Mouse (Mus musculus): Measurements from ENCODE around the gene A430078G23Rik. TPM values are rescaled to one million over a fixed set of nuclear protein-coding genes. Genes with fewer than 3 reads are reported as not detected.
A peak's percentile ranks its signal among the peaks of the same experiment; 100 is the strongest.

The A430078G23Rik gene
- polyA plus RNA-seq, 1 experiment from 2014 or later: not detected

GRCm38 (mm10) chr8:3354443-3354812 is 1.2 kb downstream of the A430078G23Rik start:
- 70% methylated on average over 5 of the region's 5 CpGs for WGBS
- H3K9me3 ChIP-seq (ENCODE audit: control insufficient read depth, low read length): no peaks in the 10 kb centered on the region
- ATAC-seq (replicated peaks; ENCODE audit: low FRiP score, low TSS enrichment, low read depth): no peak
- H3K36me3 ChIP-seq (ENCODE audit: control insufficient read depth, insufficient read depth, low read length): no peaks in the 10 kb centered on the region
- H3K4me1 ChIP-seq (replicated peaks; ENCODE audit: control insufficient read depth, insufficient read depth, low read length): no peaks in the 10 kb centered on the region
- DNase-seq (ENCODE audit: low spot score): no peak
- no peak overlapping the region for H3K4me2 ChIP-seq (ENCODE audit: low read length)
- no peaks in the 10 kb centered on the region for H3K27me3 ChIP-seq (replicated peaks; ENCODE audit: control insufficient read depth, insufficient read depth, low read length)
- H3K9ac ChIP-seq (ENCODE audit: low read length): no peak overlapping the region
- no peak overlapping the region for H3K4me3 ChIP-seq (ENCODE audit: low read depth, low read length)
- H3K27ac ChIP-seq (ENCODE audit: low read depth): no peak overlapping the region

GRCm38 (mm10) chr8:3355586-3355985 is 2.4 kb downstream of the A430078G23Rik start:
- Histone ChIP-seq H3K4me2 (ENCODE audit: low read length) (no peak overlapping the region), H3K27me3 (replicated peaks; ENCODE audit: control insufficient read depth, insufficient read depth, low read length) (no peaks in the 10 kb centered on the region), H3K27ac (ENCODE audit: low read depth) (no peak overlapping the region), H3K4me1 (replicated peaks; ENCODE audit: control insufficient read depth, insufficient read depth, low read length) (no peaks in the 10 kb centered on the region), H3K9me3 (ENCODE audit: control insufficient read depth, low read length) (no peaks in the 10 kb centered on the region), H3K36me3 (ENCODE audit: control insufficient read depth, insufficient read depth, low read length) (no peaks in the 10 kb centered on the region), H3K4me3 (ENCODE audit: low read depth, low read length) (no peak overlapping the region), H3K9ac (ENCODE audit: low read length) (no peak overlapping the region)
- ATAC-seq (replicated peaks; ENCODE audit: low FRiP score, low TSS enrichment, low read depth) (no peak), DNase-seq (ENCODE audit: low spot score) (no peak)
- WGBS: 85% methylated on average over 6 of the region's 6 CpGs

- peak; percentile 59 for ATAC-seq (replicated peaks; ENCODE audit: low FRiP score, low TSS enrichment, low read depth)
- 3% methylated on average over 4 of the region's 4 CpGs for WGBS
Measured at GRCm38 (mm10) chr8:3358060-3358459, 4.8 kb downstream of the A430078G23Rik start.

DNA sequence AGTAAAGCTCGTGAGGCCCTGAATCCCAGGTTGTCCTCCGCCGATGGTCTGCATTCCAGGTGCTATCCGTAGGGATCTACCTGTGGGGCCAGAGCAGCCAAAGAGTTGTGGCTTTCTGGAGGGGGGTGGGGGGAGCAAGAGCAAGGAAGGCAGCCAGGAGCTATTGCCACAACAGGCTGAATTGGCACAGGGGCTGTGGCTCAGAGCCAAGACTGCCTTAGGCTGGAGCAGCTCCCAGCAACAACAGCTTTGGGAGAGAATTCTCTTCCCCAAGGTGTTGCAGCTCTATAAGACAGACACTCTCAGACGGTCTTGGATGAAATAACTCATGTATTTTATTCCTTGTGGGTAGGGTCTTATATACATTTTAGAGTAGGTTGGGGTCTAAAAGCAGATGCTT is 13.9 kb downstream of the A430078G23Rik start:
- Histone ChIP-seq H3K36me3 (ENCODE audit: control insufficient read depth, insufficient read depth, low read length) (no peaks in the 10 kb centered on the region), H3K9ac (ENCODE audit: low read length) (no peak overlapping the region), H3K4me1 (replicated peaks; ENCODE audit: control insufficient read depth, insufficient read depth, low read length) (no peaks in the 10 kb centered on the region), H3K27ac (ENCODE audit: low read depth) (no peak overlapping the region), H3K4me3 (ENCODE audit: low read depth, low read length) (no peak overlapping the region), H3K4me2 (ENCODE audit: low read length) (no peak overlapping the region), H3K27me3 (replicated peaks; ENCODE audit: control insufficient read depth, insufficient read depth, low read length) (no peaks in the 10 kb centered on the region), H3K9me3 (ENCODE audit: control insufficient read depth, low read length) (0 out of 2 replicates have a peak, but pooled peaks cover 3% of the 10 kb centered on the region)
- 88% methylated on average over 5 of the region's 5 CpGs for WGBS
- ATAC-seq (replicated peaks; ENCODE audit: low FRiP score, low TSS enrichment, low read depth): no peak
- DNase-seq (ENCODE audit: low spot score): no peak

More at GRCm38 (mm10) chr8:3358060-3358459, 4.8 kb downstream of the A430078G23Rik start:
- no peaks in the 10 kb centered on the region for H3K36me3 ChIP-seq (ENCODE audit: control insufficient read depth, insufficient read depth, low read length)
- H3K9ac ChIP-seq (ENCODE audit: low read length): no peak overlapping the region
- H3K4me1 ChIP-seq (replicated peaks; ENCODE audit: control insufficient read depth, insufficient read depth, low read length): no peaks in the 10 kb centered on the region
- no peak overlapping the region for H3K4me2 ChIP-seq (ENCODE audit: low read length)
- H3K27ac ChIP-seq (ENCODE audit: low read depth): no peak overlapping the region
- no peaks in the 10 kb centered on the region for H3K27me3 ChIP-seq (replicated peaks; ENCODE audit: control insufficient read depth, insufficient read depth, low read length)
- no peak overlapping the region for H3K4me3 ChIP-seq (ENCODE audit: low read depth, low read length)
- H3K9me3 ChIP-seq (ENCODE audit: control insufficient read depth, low read length): no peaks in the 10 kb centered on the region
- peak; percentile 95 for DNase-seq (ENCODE audit: low spot score)

- WGBS: 64% methylated on average over 1 of the region's 1 CpGs
- H3K36me3 ChIP-seq (ENCODE audit: control insufficient read depth, insufficient read depth, low read length): no peaks in the 10 kb centered on the region
- no peak overlapping the region for H3K4me2 ChIP-seq (ENCODE audit: low read length)
- no peak overlapping the region for H3K27ac ChIP-seq (ENCODE audit: low read depth)
- H3K9me3 ChIP-seq (ENCODE audit: control insufficient read depth, low read length): 0 out of 2 replicates have a peak, but pooled peaks cover 3% of the 10 kb centered on the region
- H3K27me3 ChIP-seq (replicated peaks; ENCODE audit: control insufficient read depth, insufficient read depth, low read length): no peaks in the 10 kb centered on the region
- no peak overlapping the region for H3K4me3 ChIP-seq (ENCODE audit: low read depth, low read length)
- no peak overlapping the region for H3K9ac ChIP-seq (ENCODE audit: low read length)
- no peaks in the 10 kb centered on the region for H3K4me1 ChIP-seq (replicated peaks; ENCODE audit: control insufficient read depth, insufficient read depth, low read length)
- ATAC-seq (replicated peaks; ENCODE audit: low FRiP score, low TSS enrichment, low read depth) (no peak), DNase-seq (ENCODE audit: low spot score) (no peak)
Measured at GRCm38 (mm10) chr8:3368091-3368490, 14.9 kb downstream of the A430078G23Rik start.

DNA sequence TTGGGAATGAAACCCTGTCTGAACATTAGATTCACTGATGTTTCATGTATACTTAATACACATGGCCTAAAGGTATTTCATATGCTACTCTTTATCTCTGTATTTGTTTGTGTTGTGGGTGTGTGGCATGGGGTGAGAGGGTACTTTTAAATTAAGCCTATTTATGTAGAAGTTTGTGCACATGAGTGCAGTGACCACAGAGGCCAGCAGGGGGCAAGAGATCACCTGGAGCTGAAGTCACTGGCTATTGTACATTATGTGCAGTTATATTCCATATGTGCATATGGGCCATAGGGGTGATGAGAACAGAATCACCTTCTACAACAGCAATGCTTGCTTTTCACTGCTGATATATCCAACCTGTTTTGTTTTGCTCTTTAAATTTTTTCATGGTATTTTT is 22.5 kb downstream of the A430078G23Rik start:
- H3K4me2 ChIP-seq (ENCODE audit: low read length): no peak overlapping the region
- H3K9ac ChIP-seq (ENCODE audit: low read length): no peak overlapping the region
- H3K36me3 ChIP-seq (ENCODE audit: control insufficient read depth, insufficient read depth, low read length): no peaks in the 10 kb centered on the region
- H3K27ac ChIP-seq (ENCODE audit: low read depth): peak overlapping the region; percentile 90
- H3K9me3 ChIP-seq (ENCODE audit: control insufficient read depth, low read length): peaks cover 2% of the 10 kb centered on the region; the same call in 1 of the 2 replicates
- DNase-seq (ENCODE audit: low spot score) (no peak), ATAC-seq (replicated peaks; ENCODE audit: low FRiP score, low TSS enrichment, low read depth) (no peak)
- no peak overlapping the region for H3K4me3 ChIP-seq (ENCODE audit: low read depth, low read length)
- H3K4me1 ChIP-seq (replicated peaks; ENCODE audit: control insufficient read depth, insufficient read depth, low read length): peaks cover 5% of the 10 kb centered on the region; the same call in 1 of the 2 replicates
- H3K27me3 ChIP-seq (replicated peaks; ENCODE audit: control insufficient read depth, insufficient read depth, low read length): no peaks in the 10 kb centered on the region

- 0 out of 2 replicates have a peak overlapping the region, but pooled peaks have one; percentile 2 for H3K4me2 ChIP-seq (ENCODE audit: low read length)
- H3K27me3 ChIP-seq (replicated peaks; ENCODE audit: control insufficient read depth, insufficient read depth, low read length): no peaks in the 10 kb centered on the region
- H3K9me3 ChIP-seq (ENCODE audit: control insufficient read depth, low read length): peaks cover 2% of the 10 kb centered on the region; the same call in 1 of the 2 replicates
- H3K4me1 ChIP-seq (replicated peaks; ENCODE audit: control insufficient read depth, insufficient read depth, low read length): peaks cover 5% of the 10 kb centered on the region; the same call in 1 of the 2 replicates
- H3K9ac ChIP-seq (ENCODE audit: low read length): no peak overlapping the region
- 24% methylated on average over 11 of the region's 11 CpGs for WGBS
- no peaks in the 10 kb centered on the region for H3K36me3 ChIP-seq (ENCODE audit: control insufficient read depth, insufficient read depth, low read length)
- H3K4me3 ChIP-seq (ENCODE audit: low read depth, low read length): no peak overlapping the region
- ATAC-seq (replicated peaks; ENCODE audit: low FRiP score, low TSS enrichment, low read depth) (peak; percentile 89), DNase-seq (ENCODE audit: low spot score) (peak; percentile 82)
- peak overlapping the region; percentile 90 for H3K27ac ChIP-seq (ENCODE audit: low read depth)
Measured at GRCm38 (mm10) chr8:3376641-3377274, 23.5 kb downstream of the A430078G23Rik start.

DNA sequence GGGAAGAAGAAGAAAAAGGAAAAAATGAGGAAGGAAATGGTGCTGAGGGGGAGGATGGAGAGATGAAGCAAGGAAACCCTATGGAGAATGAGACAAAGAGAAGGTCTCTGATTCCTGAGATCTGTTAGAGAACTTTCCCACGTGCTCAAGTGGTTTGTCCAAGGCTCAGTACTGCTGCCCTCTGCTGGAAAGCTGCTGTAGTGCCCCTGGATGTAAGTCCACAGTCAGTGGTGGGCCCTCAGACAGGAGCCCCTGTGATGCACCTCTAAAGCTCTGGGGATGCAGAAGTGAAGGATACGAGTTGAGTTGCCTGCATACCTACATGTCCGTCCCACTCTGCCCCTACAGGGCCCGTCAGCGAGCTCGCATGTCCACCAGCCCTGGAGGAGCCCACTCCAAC is 34.1 kb downstream of the A430078G23Rik start:
- WGBS: 43% methylated on average over 6 of the region's 6 CpGs
- peak; percentile 59 for ATAC-seq (replicated peaks; ENCODE audit: low FRiP score, low TSS enrichment, low read depth)
- no peaks in the 10 kb centered on the region for H3K27me3 ChIP-seq (replicated peaks; ENCODE audit: control insufficient read depth, insufficient read depth, low read length)

More for the DNA sequence above, 34.1 kb downstream of the A430078G23Rik start:
- H3K4me2 ChIP-seq (ENCODE audit: low read length): no peak overlapping the region
- H3K4me3 ChIP-seq (ENCODE audit: low read depth, low read length): no peak overlapping the region
- no peaks in the 10 kb centered on the region for H3K36me3 ChIP-seq (ENCODE audit: control insufficient read depth, insufficient read depth, low read length)
- no peak overlapping the region for H3K27ac ChIP-seq (ENCODE audit: low read depth)
- H3K9ac ChIP-seq (ENCODE audit: low read length): no peak overlapping the region
- no peaks in the 10 kb centered on the region for H3K9me3 ChIP-seq (ENCODE audit: control insufficient read depth, low read length)
- peak; percentile 89 for DNase-seq (ENCODE audit: low spot score)
- no peaks in the 10 kb centered on the region for H3K4me1 ChIP-seq (replicated peaks; ENCODE audit: control insufficient read depth, insufficient read depth, low read length)
